Mouse (Mus musculus) c-Kit-positive CD71-positive TER-119-positive erythroid progenitor cells, embryonic 14.5 days (primary cell): ENCODE measurements at regions not wholly inside any gene's neighbourhood (a gene's known extent, or its start where the extent isn't known, plus 50 kb on each side); places are given as distances from the start of the nearest gene placed in this dataset.

Experiments
- DNase-seq: peaks from one replicate; pipeline ENCODE4 v3.0.0-alpha.2; 2013; ENCODE audit warnings: low spot score

DNA sequence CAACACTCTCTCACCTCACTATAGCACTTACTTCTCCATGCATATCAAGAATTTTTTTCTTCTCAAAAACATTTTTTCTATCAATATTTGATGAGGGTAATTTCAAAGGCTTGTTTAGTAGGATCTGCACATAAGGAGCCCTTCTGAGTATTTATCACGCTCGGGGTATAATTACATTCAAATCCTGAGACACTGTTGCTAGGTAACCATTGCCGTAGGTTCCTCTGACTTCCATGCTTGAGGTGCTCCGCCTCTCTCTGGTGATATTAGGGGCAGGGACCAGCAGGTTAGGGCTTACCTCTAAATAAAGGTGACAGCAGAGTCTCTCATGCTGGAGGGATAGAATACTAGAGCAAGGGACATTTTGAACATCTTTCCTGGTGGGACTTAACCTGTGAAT is 54.4 kb upstream of the 9630041A04Rik start:
- DNase-seq, result no peak

GRCm38 (mm10) chr9:101796718-101797117 is 64.9 kb upstream of the 9630041A04Rik start:
- no peak for DNase-seq

DNA sequence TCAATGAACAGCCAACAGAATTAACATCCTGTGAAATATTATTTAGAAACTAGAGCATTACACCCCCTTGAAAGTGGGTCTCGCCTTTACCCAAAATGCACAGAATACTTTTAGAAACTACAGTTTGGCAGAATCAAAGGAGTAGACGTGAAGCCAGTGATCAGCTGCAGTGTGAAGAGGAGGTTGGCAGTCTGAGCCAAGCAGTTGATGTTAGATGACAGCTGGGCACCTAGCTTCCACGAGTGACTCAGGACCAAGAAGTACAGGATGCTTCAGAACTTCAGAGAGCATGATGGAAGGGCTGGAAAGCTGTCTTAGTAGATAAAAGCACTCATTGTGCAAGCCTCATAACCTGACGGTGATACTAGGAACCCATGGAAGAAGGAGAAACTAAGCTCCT is 65.6 kb upstream of the 9630041A04Rik start:
- no peak for DNase-seq

GRCm38 (mm10) chr9:101795436-101795835 is 66.2 kb upstream of the 9630041A04Rik start:
- no peak for DNase-seq

- DNase-seq, result no peak
These were observed 70.7 kb upstream of the 9630041A04Rik start for GRCm38 (mm10) chr9:101790936-101791335.

DNA sequence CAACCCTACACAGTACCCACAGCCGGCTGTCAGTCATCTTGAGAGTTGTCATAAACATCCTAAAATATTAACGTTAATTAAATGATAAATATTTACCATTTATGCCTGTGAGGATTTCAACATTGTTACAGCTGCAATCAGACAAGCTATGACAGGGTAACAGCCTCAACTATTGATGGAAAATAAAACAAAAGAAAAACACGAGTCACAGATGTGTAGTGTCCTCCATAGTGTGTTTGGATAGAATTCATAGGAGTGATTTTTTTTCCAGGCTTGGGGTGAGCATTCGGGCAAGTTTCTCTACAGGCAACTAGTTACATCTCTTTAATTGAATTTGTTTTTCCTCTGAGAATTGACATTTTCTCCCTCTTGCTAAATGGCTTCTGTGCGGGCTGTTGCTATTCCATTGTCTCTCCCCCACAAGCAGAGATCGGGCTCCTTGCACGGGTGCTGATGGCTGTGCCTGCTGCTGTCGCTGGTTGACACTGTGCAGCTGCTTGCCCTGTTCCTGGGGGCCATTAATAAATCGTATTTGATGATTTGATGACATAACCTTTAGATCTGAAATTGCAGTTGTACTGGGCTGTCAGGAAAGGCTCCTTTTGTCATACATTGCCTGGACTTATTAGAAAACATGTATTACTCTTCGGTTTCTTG is 120.6 kb upstream of the 9630041A04Rik start:
- DNase-seq, result no peak

DNA sequence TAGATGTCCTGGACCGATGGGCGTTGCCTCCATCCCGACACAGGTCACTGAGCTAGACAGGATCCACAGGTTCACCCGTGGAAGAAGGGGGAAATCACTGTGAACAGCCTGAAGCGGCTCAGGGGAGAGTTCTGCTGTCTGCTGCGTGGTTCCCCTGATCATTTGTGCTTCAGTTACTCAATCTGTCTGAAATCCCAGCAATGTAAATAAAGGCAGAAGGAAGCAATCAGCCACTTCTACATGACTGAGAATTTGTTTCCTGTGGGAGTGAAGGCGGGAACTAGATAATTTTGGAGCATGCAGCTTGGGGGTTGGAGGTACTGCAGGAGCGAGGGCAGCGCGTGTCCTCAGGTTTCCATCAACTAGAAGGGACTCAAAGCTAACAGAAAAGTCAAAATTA is 122.3 kb upstream of the 9630041A04Rik start:
- no peak for DNase-seq

- no peak for DNase-seq
These were observed 127.4 kb upstream of the 9630041A04Rik start for GRCm38 (mm10) chr9:101734271-101734670.

GRCm38 (mm10) chr9:101733611-101734225 is 127.9 kb upstream of the 9630041A04Rik start:
- no peak for DNase-seq

- DNase-seq, result no peak
These were observed 131.5 kb upstream of the 9630041A04Rik start for GRCm38 (mm10) chr9:101730136-101730535.

- DNase-seq, result no peak
These were observed 143.7 kb upstream of the 9630041A04Rik start for GRCm38 (mm10) chr9:101717911-101718310.

DNA sequence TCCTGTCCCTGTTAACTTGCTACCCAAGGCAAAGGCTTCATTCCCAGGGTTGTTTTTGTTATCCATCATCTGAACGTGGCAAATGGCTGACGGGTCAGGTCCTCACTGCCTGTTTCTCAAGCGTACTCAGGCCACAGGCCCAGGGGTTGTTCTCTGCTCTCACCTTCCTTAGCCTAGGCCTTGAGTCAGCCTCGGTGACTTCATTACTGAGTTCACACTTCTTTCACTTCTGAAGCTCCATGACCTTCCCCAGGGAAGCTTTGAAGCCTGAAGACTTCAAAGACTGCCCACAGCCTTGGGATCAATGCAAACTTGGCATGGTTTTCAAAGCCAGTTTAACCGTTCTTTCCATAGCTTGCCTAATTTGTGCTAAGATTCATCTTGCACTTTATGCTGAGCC is 145.3 kb upstream of the 9630041A04Rik start:
- DNase-seq, result no peak

- no peak for DNase-seq
These were observed 146.8 kb upstream of the 9630041A04Rik start for GRCm38 (mm10) chr9:101714805-101715204.

- no peak for DNase-seq
These were observed 151.0 kb upstream of the 9630041A04Rik start for GRCm38 (mm10) chr9:101710611-101711071.

- no peak for DNase-seq
These were observed 161.3 kb upstream of the 9630041A04Rik start for GRCm38 (mm10) chr9:101700368-101700767.

DNA sequence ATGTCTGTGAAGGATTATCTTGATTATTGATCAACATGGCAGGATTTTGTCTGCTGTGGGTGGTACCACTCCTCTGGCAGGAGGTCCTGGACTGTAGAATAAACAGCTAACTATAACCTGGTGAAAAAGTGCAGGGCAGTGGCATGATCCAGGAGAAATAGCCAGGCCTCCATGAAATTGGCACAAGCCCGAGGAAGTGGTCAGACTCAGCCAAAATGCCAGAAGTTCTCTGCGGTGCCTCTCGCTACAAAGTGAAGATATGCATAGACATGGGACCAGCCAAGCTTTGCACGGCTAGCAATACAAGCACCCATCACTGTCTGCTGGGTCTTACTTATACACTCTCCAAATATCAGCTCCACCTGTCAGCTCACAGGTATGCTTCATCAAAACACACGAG is 167.6 kb upstream of the 9630041A04Rik start:
- no peak for DNase-seq

- DNase-seq, result no peak
These were observed 170.3 kb upstream of the 9630041A04Rik start for GRCm38 (mm10) chr9:101691336-101691735.

- no peak for DNase-seq
These were observed 170.7 kb upstream of the 9630041A04Rik start for GRCm38 (mm10) chr9:101690916-101691315.

GRCm38 (mm10) chr9:101690402-101690861 is 171.2 kb upstream of the 9630041A04Rik start:
- no peak for DNase-seq

DNA sequence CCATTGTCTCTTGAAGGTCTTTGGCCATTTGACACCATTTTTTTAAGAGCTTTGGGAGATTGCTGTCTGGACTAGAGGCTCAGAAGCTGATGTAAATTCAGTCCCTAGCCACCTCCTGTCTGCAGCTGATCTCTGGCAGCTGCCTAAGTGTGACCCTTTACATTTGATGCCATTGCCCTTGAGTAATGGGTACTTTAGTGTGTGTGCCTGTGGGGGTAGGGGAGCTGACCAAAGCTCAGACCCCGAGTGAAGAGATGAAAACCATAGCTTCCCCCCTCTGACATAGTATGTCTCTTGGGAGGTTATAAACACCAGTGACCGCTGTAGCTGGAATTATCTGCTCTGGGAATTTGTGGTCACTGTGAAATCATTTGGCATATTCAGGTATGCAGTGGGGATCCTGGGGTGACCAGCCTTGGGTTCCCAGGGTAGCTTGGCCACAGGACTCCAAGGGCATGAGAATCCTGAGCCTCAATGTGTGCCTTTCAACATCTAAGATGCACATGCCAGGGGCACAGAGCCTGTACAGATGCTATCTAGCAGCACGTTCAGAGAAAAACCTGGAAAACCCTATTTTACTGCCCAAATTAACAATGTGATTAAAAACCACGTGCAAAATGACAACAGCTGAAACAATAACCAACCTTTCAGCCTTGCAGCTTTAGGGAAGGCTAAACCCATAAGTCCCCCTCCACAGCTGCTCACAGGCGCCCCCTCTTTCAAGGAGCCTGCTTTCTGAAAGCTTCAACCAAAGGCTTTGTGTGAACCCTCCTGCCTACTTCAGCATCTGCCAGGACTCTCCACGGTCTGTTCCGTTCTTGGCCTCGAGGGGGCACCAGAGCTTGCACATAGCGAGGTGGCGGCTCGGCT is 171.9 kb upstream of the 9630041A04Rik start:
- DNase-seq, result peak; percentile 11

DNA sequence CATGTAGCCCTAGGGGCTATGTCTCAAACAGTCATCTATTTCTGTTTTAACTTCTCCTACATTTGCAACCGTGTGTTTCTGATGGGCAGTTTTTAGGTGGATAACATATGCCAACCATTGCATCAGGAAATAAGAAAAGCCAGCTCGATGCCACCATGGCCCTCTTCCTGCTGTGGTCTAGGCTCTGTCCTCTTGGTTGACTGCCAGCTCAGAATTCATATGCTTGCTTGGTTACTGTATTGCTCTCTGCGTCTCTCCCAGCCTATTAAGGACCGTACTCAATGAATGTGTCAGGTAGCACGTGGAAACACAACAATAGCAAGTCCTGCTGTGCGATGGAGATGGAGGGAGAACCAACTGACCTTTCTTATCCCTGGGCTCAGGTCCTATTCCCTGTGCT is 174.4 kb upstream of the 9630041A04Rik start:
- DNase-seq, result no peak

GRCm38 (mm10) chr9:101677563-101677962 is 184.1 kb upstream of the 9630041A04Rik start:
- no peak for DNase-seq

DNA sequence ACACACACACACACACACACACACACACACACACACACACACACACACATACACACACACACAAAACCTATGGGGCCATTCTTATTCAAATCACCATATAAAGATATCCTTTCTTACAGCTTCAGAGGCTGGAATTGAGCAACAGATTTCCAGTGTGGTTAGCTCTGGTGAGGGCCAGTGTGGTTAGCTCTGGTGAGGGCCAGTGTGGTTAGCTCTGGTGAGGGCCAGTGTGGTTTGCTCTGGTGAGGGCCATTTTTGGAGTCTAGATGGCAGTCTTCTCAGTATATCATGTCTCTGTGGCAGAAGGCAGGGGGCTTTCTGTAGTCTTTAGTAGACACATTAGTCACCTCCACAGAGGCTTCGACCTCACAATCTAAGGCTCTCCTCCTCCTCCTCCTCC is 191.5 kb upstream of the 9630041A04Rik start:
- no peak for DNase-seq
